Mouse (Mus musculus) small intestine, adult 2 months (tissue): ENCODE measurements around the gene R3hdml.

Source experiments
- CTCF ChIP-seq: fragments of 200-500 bp; IDR thresholded peaks from 2 replicates; pipeline ENCODE4 v1.5.1; 2012; ENCODE audit warnings: low read depth, mild to moderate bottlenecking, control low read depth, inconsistent platforms, low read length, moderate library complexity, mixed read lengths; ENCODE audit not compliant: insufficient replicate concordance, insufficient read length; ENCODE audit errors: extremely low read depth
- POLR2A ChIP-seq: fragments of 200-500 bp; IDR thresholded peaks from 2 replicates; pipeline ENCODE4 v1.6.1; 2012; ENCODE audit warnings: low read depth, mild to moderate bottlenecking, control low read depth, inconsistent platforms, low read length, moderate library complexity

- TF ChIP-seq CTCF (no peak), POLR2A (no peak)
Measured at GRCm38 (mm10) chr2:163444017-163444416, 48.1 kb upstream of the R3hdml start.
